Mouse (Mus musculus) heart, embryonic 12.5 days (tissue): ENCODE data around the gene Pnpla2. TPM values are rescaled to one million over a fixed set of nuclear protein-coding genes. Genes with fewer than 3 reads are reported as not detected.

Experiments
- ATAC-seq: fragments of 200-750 bp; cut with Nextera tagmentation; 2 replicates; pipeline ENCODE4 v1.8.0; 2017; ENCODE audit warnings: moderate TSS enrichment, moderate library complexity; ENCODE audit not compliant: insufficient number of reproducible peaks, low FRiP score
- H3K27ac ChIP-seq: fragments of 300-500 bp; sonication (generic); 2 replicates; pipeline ENCODE4 v1.5.1; 2016; ENCODE audit warnings: mild to moderate bottlenecking, moderate library complexity; ENCODE audit not compliant: poor library complexity, severe bottlenecking
- H3K27me3 ChIP-seq: fragments of 300-500 bp; sonication (generic); replicated peaks from 2 replicates; pipeline ENCODE4 v1.6.1; 2016; ENCODE audit warnings: mild to moderate bottlenecking, moderate library complexity
- H3K36me3 ChIP-seq: fragments of 300-500 bp; sonication (generic); 2 replicates; pipeline ENCODE4 v1.6.1; 2016; ENCODE audit warnings: mild to moderate bottlenecking, moderate library complexity
- H3K4me1 ChIP-seq: fragments of 300-500 bp; sonication (generic); replicated peaks from 2 replicates; pipeline ENCODE4 v1.6.1; 2016; ENCODE audit warnings: mild to moderate bottlenecking
- H3K4me2 ChIP-seq: fragments of 300-500 bp; sonication (generic); 2 replicates; pipeline ENCODE4 v1.6.1; 2016; ENCODE audit warnings: mild to moderate bottlenecking, moderate library complexity
- H3K4me3 ChIP-seq: fragments of 300-500 bp; sonication (generic); 2 replicates; pipeline ENCODE4 v1.5.1; 2016; ENCODE audit warnings: mild to moderate bottlenecking
- H3K9ac ChIP-seq: fragments of 300-500 bp; sonication (generic); 2 replicates; pipeline ENCODE4 v1.6.1; 2016; ENCODE audit warnings: mild to moderate bottlenecking, moderate library complexity
- H3K9me3 ChIP-seq: fragments of 300-500 bp; sonication (generic); replicated peaks from 2 replicates; pipeline ENCODE4 v1.6.1; 2016; ENCODE audit warnings: mild to moderate bottlenecking, moderate library complexity
- WGBS: fragments of 180-500 bp; shearing (Covaris S2); methylation state at CpG from one replicate; pipeline ENCODE4 v1.1.7; 2016; 5-methylcytosine and 5-hydroxymethylcytosine counted together
- polyA plus RNA-seq: library from polyadenylated mRNA; unstranded; fragments of >200 nt; fragmentation: Nextera tagmentation; extraction: Ambion mirVana; gene quantifications from 2 replicates; pipeline ENCODE4 v1.2.1, GENCODE M21; 2016

Gene Pnpla2
- polyA plus RNA-seq, 1 experiment from 2014 or later: 42.3 TPM

DNA sequence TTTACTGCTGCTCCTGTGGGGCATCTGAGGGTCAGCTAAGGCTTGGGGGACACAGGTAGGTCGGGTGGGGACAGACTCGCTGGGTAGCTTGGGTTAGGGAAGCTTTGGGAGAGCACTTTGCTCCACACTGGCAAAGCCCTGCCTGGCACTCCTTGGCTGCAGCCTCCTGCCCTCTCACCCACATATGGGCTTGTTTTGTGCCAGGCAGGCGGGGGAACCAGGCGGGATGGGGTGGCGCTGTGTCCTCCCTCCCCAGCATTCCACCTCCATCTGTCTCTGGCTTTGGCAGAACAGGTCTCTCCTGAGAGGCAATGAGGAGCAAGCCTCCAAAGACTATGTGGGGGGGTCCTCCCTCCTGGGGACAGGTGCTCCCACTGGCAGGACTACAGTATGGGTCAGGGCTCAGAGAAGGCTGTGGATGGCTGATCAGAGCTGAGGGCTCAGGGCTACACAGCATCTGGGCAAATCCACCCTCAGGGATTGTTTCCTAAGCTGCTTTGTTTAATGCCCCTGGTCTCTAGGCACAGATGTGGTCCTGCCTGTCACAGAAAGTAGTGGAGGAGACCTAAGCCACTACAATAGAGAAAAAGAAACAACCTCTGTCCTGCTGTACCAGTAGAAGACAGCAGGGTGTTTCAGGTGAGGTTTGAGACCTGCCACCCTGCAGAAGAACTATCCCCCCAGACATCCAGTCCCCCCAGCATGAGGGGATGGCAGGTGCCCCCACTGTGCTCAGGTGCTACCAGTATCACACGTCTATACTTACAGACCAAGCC lies 22.1 kb upstream of the Pnpla2 start:
- no peaks in the 10 kb centered on the region for H3K9me3 ChIP-seq
- H3K4me2 ChIP-seq: no peak overlapping the region
- H3K4me1 ChIP-seq: peaks cover 65% of the 10 kb centered on the region
- H3K27me3 ChIP-seq: no peaks in the 10 kb centered on the region
- peaks cover 38% of the 10 kb centered on the region for H3K36me3 ChIP-seq
- ATAC-seq: no peak
- H3K4me3 ChIP-seq: no peak overlapping the region
- no peak overlapping the region for H3K9ac ChIP-seq
- H3K27ac ChIP-seq: no peak overlapping the region
- 89% methylated on average over 6 of the region's 6 CpGs for WGBS

DNA sequence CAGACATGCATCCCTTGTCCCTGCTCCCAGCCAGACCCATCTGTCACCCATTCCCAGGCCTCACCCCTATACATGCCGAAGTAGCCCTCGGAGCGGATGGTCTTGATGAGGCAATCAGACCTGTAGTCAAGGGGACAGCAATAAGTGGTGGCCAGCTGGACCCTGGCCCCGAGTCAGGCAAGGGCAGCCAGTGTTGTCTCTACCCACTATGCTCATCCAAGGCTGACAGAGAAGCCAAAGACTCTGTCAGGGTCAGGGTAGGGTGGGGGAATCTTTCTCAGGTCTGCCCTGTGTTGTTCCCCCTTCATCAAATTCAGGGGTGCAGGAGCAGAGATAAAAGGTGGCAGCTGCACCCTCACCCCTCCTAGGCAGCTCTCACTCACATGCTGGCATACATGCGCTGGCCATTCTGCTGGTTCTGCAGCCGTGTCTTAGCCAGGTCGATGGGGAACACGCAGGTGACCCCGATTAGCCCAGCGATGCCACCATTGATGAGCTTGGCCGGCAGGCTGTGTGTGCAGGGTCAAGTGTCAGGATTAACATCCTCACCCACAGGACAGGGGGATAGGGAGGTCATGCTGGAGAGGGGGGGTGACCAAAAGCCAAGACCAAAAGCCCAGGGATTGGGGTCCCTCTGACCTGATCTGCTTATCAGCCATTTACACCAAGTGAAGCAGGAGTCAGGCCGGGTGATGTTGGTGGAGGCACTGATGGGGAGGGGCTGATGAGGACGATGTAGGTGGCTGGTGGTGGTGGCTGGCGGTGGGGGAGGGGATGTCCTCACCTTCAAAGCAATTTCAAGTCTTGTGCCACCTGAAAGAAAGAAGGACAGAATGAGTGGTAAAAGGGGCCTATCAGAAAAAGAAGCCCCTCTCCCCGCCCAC lies 21.2 kb upstream of the Pnpla2 start:
- H3K36me3 ChIP-seq: peaks cover 46% of the 10 kb centered on the region
- WGBS: 76% methylated on average over 15 of the region's 15 CpGs

DNA sequence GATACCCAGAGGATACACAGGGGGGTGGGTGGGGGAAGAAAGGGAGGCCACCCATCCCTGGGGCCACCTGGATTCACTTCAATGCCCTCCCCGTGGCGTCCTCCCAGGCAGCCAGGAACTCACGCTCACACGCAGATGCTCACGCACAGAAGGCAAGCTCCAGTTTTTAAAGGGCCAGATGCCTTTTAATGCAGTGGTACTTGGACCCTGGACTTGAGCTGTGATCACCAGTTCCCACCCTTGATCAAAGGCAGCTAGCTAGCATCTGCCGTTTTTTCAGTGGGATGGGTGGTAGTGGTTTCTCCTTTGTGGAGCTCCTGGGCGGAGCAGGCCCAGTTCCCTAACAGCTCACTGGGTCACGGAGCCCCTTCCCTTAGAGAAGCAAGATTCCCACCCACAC lies 20.5 kb upstream of the Pnpla2 start:
- peak overlapping the region; percentile 35; the same call in 1 of the 2 replicates for H3K27ac ChIP-seq
- no peak for ATAC-seq
- peak overlapping the region; percentile 50 for H3K4me3 ChIP-seq
- H3K4me2 ChIP-seq: peak overlapping the region; percentile 95
- no peaks in the 10 kb centered on the region for H3K9me3 ChIP-seq
- H3K36me3 ChIP-seq: peaks cover 53% of the 10 kb centered on the region
- WGBS: 17% methylated on average over 8 of the region's 8 CpGs
- H3K4me1 ChIP-seq: peaks cover 50% of the 10 kb centered on the region
- peak overlapping the region; percentile 75 for H3K9ac ChIP-seq
- no peaks in the 10 kb centered on the region for H3K27me3 ChIP-seq

More for the DNA sequence above, 21.2 kb upstream of the Pnpla2 start:
- Histone ChIP-seq H3K9ac (peak overlapping the region; percentile 75), H3K27me3 (no peaks in the 10 kb centered on the region), H3K4me2 (peak overlapping the region; percentile 95), H3K27ac (no peak overlapping the region), H3K9me3 (no peaks in the 10 kb centered on the region), H3K4me3 (peak overlapping the region; percentile 50), H3K4me1 (peaks cover 57% of the 10 kb centered on the region)
- no peak for ATAC-seq

DNA sequence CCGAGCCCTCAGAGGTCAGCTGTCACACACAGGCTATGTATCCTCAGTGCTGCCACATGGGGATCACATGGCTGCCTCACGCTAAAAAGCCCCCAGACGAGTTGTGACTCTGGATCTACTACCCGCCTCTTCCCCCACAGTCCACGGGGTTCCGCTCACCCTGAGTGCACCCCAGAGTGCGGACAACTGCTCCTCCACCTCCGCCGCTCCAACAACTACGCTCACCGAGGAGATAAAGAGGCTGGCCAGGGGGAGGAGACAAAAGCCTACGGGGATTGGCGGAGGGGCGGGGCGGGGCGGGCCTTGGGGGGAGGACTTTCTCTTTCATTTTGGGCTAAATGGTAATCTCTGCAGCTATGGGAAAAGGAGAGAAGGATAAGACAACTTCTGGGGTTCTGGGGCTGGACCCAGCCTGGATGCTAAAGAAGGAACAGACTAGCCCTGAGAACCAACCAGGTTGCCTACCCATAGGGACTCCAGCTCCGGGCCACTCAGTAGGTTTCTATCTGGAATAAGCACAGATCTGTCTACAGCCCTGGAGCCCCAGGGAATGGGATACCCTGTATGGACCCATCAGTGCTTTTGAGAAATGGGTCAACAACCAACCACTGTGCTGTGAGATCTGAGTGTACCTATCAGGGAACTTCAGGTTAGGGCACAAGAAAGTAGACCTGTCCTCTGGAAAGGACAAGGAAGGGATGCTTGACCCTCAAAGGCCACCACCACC lies 19.7 kb upstream of the Pnpla2 start:
- 5% methylated on average over 17 of the region's 17 CpGs for WGBS
- ATAC-seq: peak; percentile 46
- Histone ChIP-seq H3K4me3 (peak overlapping the region; percentile 50), H3K9me3 (no peaks in the 10 kb centered on the region), H3K27me3 (no peaks in the 10 kb centered on the region), H3K9ac (peak overlapping the region; percentile 75), H3K4me2 (peak overlapping the region; percentile 95), H3K36me3 (peaks cover 60% of the 10 kb centered on the region), H3K27ac (peak overlapping the region; percentile 35; the same call in 1 of the 2 replicates), H3K4me1 (peaks cover 44% of the 10 kb centered on the region)

DNA sequence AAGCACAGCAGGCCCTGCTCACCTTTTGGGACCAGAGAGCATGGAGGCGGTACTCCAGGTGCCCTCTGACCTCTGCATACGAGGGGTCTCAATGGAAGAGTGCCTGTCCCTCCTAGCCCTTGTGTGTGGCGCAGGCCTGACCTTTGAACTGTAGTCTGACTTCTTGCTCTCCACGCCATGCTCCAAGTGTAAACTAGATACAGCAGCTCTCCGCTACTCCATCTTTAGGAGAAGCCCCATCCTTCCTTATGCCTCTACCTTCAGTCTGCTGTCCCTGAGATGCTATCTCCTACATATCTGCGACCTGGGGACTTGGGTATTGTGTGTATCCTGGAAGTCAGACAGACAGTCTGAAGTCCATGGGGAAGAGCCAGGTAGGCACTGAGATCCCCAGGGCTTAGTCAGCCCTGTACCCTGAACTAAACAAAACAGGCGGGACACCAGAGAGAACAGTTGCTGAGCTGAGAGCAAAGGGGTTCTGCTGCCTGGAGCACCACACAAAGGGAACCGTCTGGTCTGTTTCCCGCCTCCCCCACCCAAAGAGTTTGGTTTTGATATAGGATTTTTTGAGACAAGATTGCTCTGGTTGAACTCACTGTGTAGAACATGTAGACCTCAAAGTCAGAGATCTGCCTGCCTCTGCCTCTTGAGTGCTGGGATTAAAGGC lies 19.0 kb upstream of the Pnpla2 start:
- H3K4me3 ChIP-seq: peak overlapping the region; percentile 50; the same call in 1 of the 2 replicates
- peaks cover 56% of the 10 kb centered on the region for H3K36me3 ChIP-seq
- no peaks in the 10 kb centered on the region for H3K27me3 ChIP-seq
- peaks cover 47% of the 10 kb centered on the region for H3K4me1 ChIP-seq
- WGBS: 82% methylated on average over 9 of the region's 9 CpGs
- no peaks in the 10 kb centered on the region for H3K9me3 ChIP-seq
- ATAC-seq: no peak
- H3K9ac ChIP-seq: 0 out of 2 replicates have a peak overlapping the region, but pooled peaks have one; percentile 75
- no peak overlapping the region for H3K27ac ChIP-seq
- H3K4me2 ChIP-seq: peak overlapping the region; percentile 95

DNA sequence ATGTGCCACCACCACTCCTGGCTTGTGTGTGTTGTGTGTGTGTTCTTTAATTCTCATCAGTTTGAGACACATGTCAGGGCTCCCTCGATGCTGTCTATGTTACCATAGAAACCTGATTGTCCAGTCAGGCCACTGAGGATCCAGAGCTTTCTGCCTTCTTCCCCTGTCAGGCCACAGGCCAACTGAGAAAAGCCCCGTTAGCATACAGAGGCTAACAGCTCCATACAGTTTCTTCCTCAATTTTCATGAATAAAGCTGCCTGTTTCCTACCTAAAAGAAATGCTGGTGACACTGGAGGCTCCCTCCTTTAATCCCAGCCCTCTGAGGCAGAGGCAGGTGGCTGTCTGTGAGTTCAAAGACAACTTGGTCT lies 18.5 kb upstream of the Pnpla2 start:
- peak overlapping the region; percentile 95 for H3K4me2 ChIP-seq
- H3K27me3 ChIP-seq: no peaks in the 10 kb centered on the region
- H3K4me1 ChIP-seq: peaks cover 52% of the 10 kb centered on the region
- peaks cover 56% of the 10 kb centered on the region for H3K36me3 ChIP-seq
- no peaks in the 10 kb centered on the region for H3K9me3 ChIP-seq
- peak overlapping the region; percentile 84 for H3K9ac ChIP-seq
- ATAC-seq: no peak
- peak overlapping the region; percentile 67 for H3K4me3 ChIP-seq
- WGBS: 63% methylated on average over 2 of the region's 2 CpGs
- no peak overlapping the region for H3K27ac ChIP-seq

DNA sequence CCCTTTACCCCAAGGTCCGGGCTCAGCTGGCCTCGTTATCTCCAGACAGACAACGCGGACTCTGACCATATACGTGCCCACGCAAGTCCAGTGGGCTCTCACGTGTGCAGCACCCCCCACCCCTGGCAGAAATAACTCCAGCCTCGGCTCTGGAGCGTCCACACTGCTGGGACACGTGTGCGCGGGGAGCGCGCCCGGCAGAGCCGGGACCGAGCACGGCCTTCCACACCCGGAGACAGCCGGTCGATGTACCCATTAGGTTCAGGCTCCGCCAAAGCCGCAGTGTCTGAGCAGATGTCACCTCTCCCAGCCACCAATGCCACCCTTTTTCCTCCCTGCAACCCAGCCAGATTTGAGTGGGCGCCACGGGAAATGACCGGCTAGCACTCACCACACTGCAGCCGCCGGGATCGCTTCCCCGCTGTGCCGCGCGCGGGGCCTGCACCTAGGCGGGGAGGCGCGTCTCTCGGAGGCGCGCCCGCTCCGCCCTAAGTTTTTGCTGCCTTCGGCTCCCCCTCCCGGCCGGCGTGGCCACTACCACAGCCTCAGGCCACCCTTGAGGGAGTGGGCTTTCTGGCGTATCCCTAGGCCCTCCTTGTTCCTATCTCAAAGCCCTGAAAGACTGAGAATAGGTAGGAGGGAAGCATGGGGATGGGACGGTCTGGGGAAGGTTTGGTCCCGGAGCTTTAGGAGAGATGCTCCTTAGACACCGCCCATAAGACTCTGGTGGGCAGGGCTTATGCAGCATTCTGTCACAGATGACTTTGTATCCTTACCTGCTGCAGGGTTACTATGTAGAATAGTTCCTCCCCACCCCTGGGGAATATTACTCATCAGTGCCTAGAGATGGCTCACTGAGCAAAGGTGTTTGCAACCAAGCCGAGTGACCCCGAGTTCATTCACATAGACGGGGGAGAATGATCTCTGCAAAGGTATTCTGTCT lies 17.5 kb upstream of the Pnpla2 start, which contains the start of gene Slc25a22:
Gene Slc25a22 (minus strand): TSS at position 715 of the 943 bp plus-strand sequence.
- Histone ChIP-seq H3K9ac (peak within 1 kb of the TSS; percentile 84), H3K36me3 (peaks cover 48% of the 10 kb centered on the region), H3K4me3 (peak within 1 kb of the TSS; percentile 67), H3K9me3 (no peaks in the 10 kb centered on the region), H3K4me1 (peaks cover 61% of the 10 kb centered on the region), H3K27ac (peak within 1 kb of the TSS; percentile 23), H3K4me2 (peak within 1 kb of the TSS; percentile 95), H3K27me3 (no peaks in the 10 kb centered on the region)
- peak; percentile 78 for ATAC-seq
- WGBS: 6% methylated on average over 53 of the region's 53 CpGs

DNA sequence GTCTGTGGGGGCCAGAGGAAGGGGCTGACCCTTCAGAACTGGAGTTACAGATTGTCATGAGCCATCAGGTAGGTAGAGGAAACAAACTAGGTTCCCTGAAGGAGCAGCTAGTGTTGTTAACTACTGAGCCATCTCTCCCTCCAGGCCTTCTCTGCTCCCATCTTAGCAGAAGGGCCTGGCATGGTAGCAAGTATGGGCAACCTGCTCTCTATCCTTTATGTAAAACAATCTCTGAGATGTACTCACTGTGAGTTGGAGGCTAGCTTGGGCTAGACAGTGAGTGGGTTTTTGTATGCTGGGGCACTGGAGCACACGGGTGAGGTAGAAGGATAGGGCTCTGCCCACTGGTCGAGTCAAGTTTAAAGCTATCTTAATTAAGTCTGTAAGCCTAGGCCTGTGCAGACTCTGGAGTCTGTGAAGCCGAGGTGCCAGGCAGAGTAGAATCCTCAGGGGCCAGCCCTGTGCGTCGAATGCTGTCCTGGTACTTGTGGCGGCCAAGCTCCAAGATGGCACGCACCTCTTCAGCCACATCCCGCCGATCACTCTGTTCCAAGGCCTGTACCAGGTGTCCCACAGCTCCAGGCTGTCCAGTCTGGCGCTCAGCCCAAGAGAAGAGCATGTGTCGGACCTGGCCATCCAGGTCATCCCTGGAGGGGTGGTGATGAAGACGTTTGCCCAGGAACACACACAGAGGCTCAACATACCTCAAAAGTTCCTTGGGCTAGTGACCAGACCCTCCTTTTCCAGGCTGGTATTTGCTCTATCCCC lies 16.6 kb upstream of the Pnpla2 start:
- Histone ChIP-seq H3K4me2 (no peak overlapping the region), H3K4me1 (peaks cover 70% of the 10 kb centered on the region), H3K27ac (no peak overlapping the region), H3K9me3 (no peaks in the 10 kb centered on the region), H3K4me3 (no peak overlapping the region), H3K36me3 (peaks cover 39% of the 10 kb centered on the region), H3K27me3 (no peaks in the 10 kb centered on the region), H3K9ac (no peak overlapping the region)
- 89% methylated on average over 12 of the region's 12 CpGs for WGBS
- no peak for ATAC-seq

DNA sequence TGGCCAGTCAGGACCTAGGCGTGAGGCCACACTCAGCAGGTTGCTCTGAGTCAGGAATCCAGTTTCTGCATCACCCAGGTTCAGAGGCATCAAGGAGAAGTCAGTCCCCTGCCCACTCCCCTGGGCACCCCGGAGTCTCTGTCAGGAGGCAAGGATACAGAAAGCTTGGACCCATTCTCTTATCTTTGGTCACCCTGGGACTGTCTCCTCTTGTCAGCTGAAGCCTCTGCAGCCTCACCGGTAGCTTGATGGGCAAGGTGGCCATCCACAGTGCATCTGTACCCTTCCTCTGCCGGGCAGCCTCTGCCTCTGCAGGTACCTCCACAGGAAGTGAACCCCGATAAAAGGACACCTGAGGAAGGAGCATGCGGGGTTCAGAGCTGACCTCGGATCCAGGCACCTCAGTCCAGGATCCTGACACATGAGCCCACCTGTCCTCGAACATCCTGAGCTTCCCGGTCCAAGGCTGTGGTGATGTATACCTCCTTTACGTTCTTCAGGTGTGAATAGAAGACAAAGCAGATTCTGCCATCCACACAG lies 15.8 kb upstream of the Pnpla2 start:
- H3K4me3 ChIP-seq: no peak overlapping the region
- WGBS: 89% methylated on average over 10 of the region's 10 CpGs

More for the DNA sequence above, 15.8 kb upstream of the Pnpla2 start:
- no peak overlapping the region for H3K27ac ChIP-seq
- H3K36me3 ChIP-seq: peaks cover 32% of the 10 kb centered on the region
- H3K9me3 ChIP-seq: no peaks in the 10 kb centered on the region
- no peaks in the 10 kb centered on the region for H3K27me3 ChIP-seq
- no peak overlapping the region for H3K9ac ChIP-seq
- ATAC-seq: no peak
- H3K4me2 ChIP-seq: no peak overlapping the region
- peaks cover 66% of the 10 kb centered on the region for H3K4me1 ChIP-seq
